Comparison of ENCODE assay signal across 21 mouse cellular contexts in genomic region chr7:135593825-135594224, GRCm38 (mm10). TPM values are rescaled to one million over a fixed set of nuclear protein-coding genes. Genes with fewer than 3 reads are reported as not detected.
DNase-seq lines count a peak whose midpoint lies in the region; ATAC-seq and TF ChIP-seq lines count a peak whose summit lies in the region.
"Had no signal": no experiment of that assay in that cellular context is flagged by ENCODE, and none has a peak within 500 bp of the region (broad histone marks: within the 10 kb centered on the region; RNA-seq: fewer than 3 reads in every experiment).

No protein-coding gene starts in this region.

- H3K27ac ChIP-seq in heart, postnatal 0 days (ENCODE audit: low read depth), result no peak overlapping the region
- H3K27ac ChIP-seq in liver, embryonic 12.5 days, result peak overlapping the region; percentile 72
- H3K27ac ChIP-seq in forebrain, embryonic 11.5 days (ENCODE audit: low read depth, low read length), result no peak overlapping the region
- H3K27ac ChIP-seq: heart, adult 2 months; hindbrain, embryonic 15.5 days; lung, embryonic 15.5 days; midbrain, embryonic 15.5 days; neural tube, embryonic 15.5 days had no signal

- no peak for TF ChIP-seq CTCF in heart, postnatal 0 days (IDR thresholded peaks at IDR 0.05; ENCODE audit: low read depth)

- peaks cover 5% of the 10 kb centered on the region; the same call in 1 of the 2 replicates for H3K27me3 ChIP-seq in heart, postnatal 0 days (ENCODE audit: control insufficient read depth, insufficient read depth, low read length)
- no peaks in the 10 kb centered on the region for H3K27me3 ChIP-seq in liver, embryonic 12.5 days (replicated peaks)
- H3K27me3 ChIP-seq in forebrain, embryonic 11.5 days (ENCODE audit: control insufficient read depth, insufficient read depth, low read length), result no peaks in the 10 kb centered on the region
- H3K27me3 ChIP-seq: hindbrain, embryonic 15.5 days; lung, embryonic 15.5 days; midbrain, embryonic 15.5 days; neural tube, embryonic 15.5 days had no signal

- no peak for TF ChIP-seq EP300 in heart, postnatal 0 days (IDR thresholded peaks at IDR 0.05; ENCODE audit: low read depth)

- H3K36me3 ChIP-seq in heart, postnatal 0 days (replicated peaks; ENCODE audit: control insufficient read depth, insufficient read depth, low read length), result no peaks in the 10 kb centered on the region
- H3K36me3 ChIP-seq in liver, embryonic 12.5 days, result no peaks in the 10 kb centered on the region
- no peaks in the 10 kb centered on the region for H3K36me3 ChIP-seq in forebrain, embryonic 11.5 days (ENCODE audit: control insufficient read depth, insufficient read depth, low read length)
- H3K36me3 ChIP-seq: hindbrain, embryonic 15.5 days; lung, embryonic 15.5 days; midbrain, embryonic 15.5 days; neural tube, embryonic 15.5 days had no signal

- DNase-seq in heart, postnatal 0 days (ENCODE audit: low spot score), result no peak
- DNase-seq in heart, adult 9 months (ENCODE audit: low spot score in 2 of 2), result no peak
- peak; percentile 99 for DNase-seq in MEL-GATA-1-ER (ENCODE audit: extremely low read depth, low read depth)
- no peak for DNase-seq in forebrain, embryonic 11.5 days (ENCODE audit: low spot score)
- DNase-seq in spleen, adult 18-20 months, result no peak
- DNase-seq: adrenal gland, adult 2 months; B cell, adult 2 months; cerebellum, adult 9-10 months; gastrocnemius, postnatal 10 days; heart, adult 2 months; heart, postnatal 36 days; kidney, postnatal 36 days; layer of hippocampus, adult 9-11 months; lung, postnatal 4 days had no signal

- peak; percentile 10; the same call in 1 of the 2 replicates for ATAC-seq in heart, postnatal 0 days (ENCODE audit: insufficient read depth, low read depth)
- ATAC-seq in liver, embryonic 12.5 days, result peak; percentile 74
- peak; percentile 40 for ATAC-seq in megakaryocyte-erythroid progenitor cell, adult 5-6 weeks (replicated peaks; ENCODE audit: low FRiP score, low TSS enrichment, poor library complexity, severe bottlenecking)
- ATAC-seq in forebrain, embryonic 11.5 days (replicated peaks; ENCODE audit: low FRiP score), result no peak
- ATAC-seq: intestine, embryonic 16.5 days; midbrain, embryonic 15.5 days had no signal

- no peak overlapping the region for H3K9ac ChIP-seq in heart, postnatal 0 days (replicated peaks; ENCODE audit: low read depth, low read length)
- no peak overlapping the region for H3K9ac ChIP-seq in liver, embryonic 12.5 days
- no peak overlapping the region for H3K9ac ChIP-seq in forebrain, embryonic 11.5 days (ENCODE audit: low read length)
- H3K9ac ChIP-seq: hindbrain, embryonic 15.5 days; lung, embryonic 15.5 days; midbrain, embryonic 15.5 days; neural tube, embryonic 15.5 days had no signal

- H3K4me2 ChIP-seq in heart, postnatal 0 days (ENCODE audit: low read depth, low read length), result no peak overlapping the region
- H3K4me2 ChIP-seq in liver, embryonic 12.5 days, result peak overlapping the region; percentile 12
- H3K4me2 ChIP-seq in forebrain, embryonic 11.5 days (ENCODE audit: low read depth, low read length, severe bottlenecking), result no peak overlapping the region
- H3K4me2 ChIP-seq: hindbrain, embryonic 15.5 days; lung, embryonic 15.5 days; midbrain, embryonic 15.5 days; neural tube, embryonic 15.5 days had no signal

- H3K4me3 ChIP-seq in heart, postnatal 0 days (ENCODE audit: low read depth, low read length), result no peak overlapping the region
- no peak overlapping the region for H3K4me3 ChIP-seq in liver, embryonic 12.5 days
- no peak overlapping the region for H3K4me3 ChIP-seq in forebrain, embryonic 11.5 days (ENCODE audit: low read depth, low read length)
- H3K4me3 ChIP-seq: heart, adult 2 months; hindbrain, embryonic 15.5 days; lung, embryonic 15.5 days; midbrain, embryonic 15.5 days; neural tube, embryonic 15.5 days had no signal

- H3K4me1 ChIP-seq in heart, postnatal 0 days (ENCODE audit: control insufficient read depth, insufficient read depth), result peaks cover 25% of the 10 kb centered on the region
- peaks cover 97% of the 10 kb centered on the region for H3K4me1 ChIP-seq in liver, embryonic 12.5 days
- H3K4me1 ChIP-seq in forebrain, embryonic 11.5 days (replicated peaks; ENCODE audit: control insufficient read depth, insufficient read depth, low read length), result no peaks in the 10 kb centered on the region

- 48% methylated on average over 3 of the region's 3 CpGs for WGBS in heart, postnatal 0 days
- WGBS in liver, embryonic 12.5 days (ENCODE audit: insufficient replicate concordance), result 5% methylated on average over 3 of the region's 3 CpGs
- WGBS in forebrain, embryonic 11.5 days, result 85% methylated on average over 3 of the region's 3 CpGs

- H3K9me3 ChIP-seq in heart, postnatal 0 days (replicated peaks; ENCODE audit: control insufficient read depth, low read length), result no peaks in the 10 kb centered on the region
- no peaks in the 10 kb centered on the region for H3K9me3 ChIP-seq in liver, embryonic 12.5 days (replicated peaks)
- H3K9me3 ChIP-seq in forebrain, embryonic 11.5 days (ENCODE audit: control insufficient read depth, low read length), result no peaks in the 10 kb centered on the region
- H3K9me3 ChIP-seq: hindbrain, embryonic 15.5 days; lung, embryonic 15.5 days; midbrain, embryonic 15.5 days; neural tube, embryonic 15.5 days had no signal

RNA-seq across cellular contexts. Expression of gene Ptpre, which starts 56.5 kb away (rescaled TPM):
- 3.1 and 4.0 TPM in 2 replicates for total RNA-seq in heart, postnatal 0 days (2014; rRNA removed; ENCODE audit: low replicate concordance)
- 2.0 and 2.2 TPM in 2 replicates for polyA plus RNA-seq in heart, postnatal 0 days (2015; fragmentation: Nextera tagmentation; extraction: Ambion mirVana)
- polyA plus RNA-seq in liver, embryonic 12.5 days (2016; fragmentation: Nextera tagmentation; extraction: Ambion mirVana), result 4.6 and 6.0 TPM in 2 replicates
- total RNA-seq in megakaryocyte-erythroid progenitor cell, adult 5-6 weeks (2014; fragmentation: Nextera tagmentation), result 33.6 and 33.9 TPM in 2 replicates
- 21.4 and 39.7 TPM in 2 replicates for total RNA-seq in megakaryocyte-erythroid progenitor cell, adult 5-6 weeks (2017)
- polyA plus RNA-seq in forebrain, embryonic 11.5 days (2014; fragmentation: Nextera tagmentation; extraction: Ambion mirVana), result 0.77 and 0.85 TPM in 2 replicates
